Mouse (Mus musculus) frontal cortex, adult (tissue): ENCODE results near the gene Spink2.
"Not testable (repeated sequence)": the region's sequence is repeated elsewhere in the genome, so short reads cannot be mapped to it uniquely, and the experiment has no call there.

ENCODE experiments used
- ATAC-seq: cut with Nextera tagmentation; 2 replicates; pipeline ENCODE4 v1.9.2; 2017; ENCODE audit warnings: mild to moderate bottlenecking, moderate library complexity, mixed read lengths; ENCODE audit not compliant: low TSS enrichment

Gene Spink2

GRCm38 (mm10) chr5:77193951-77194350 lies 17.3 kb downstream of the Spink2 start:
- no peak for ATAC-seq

- ATAC-seq: no peak
Observed at GRCm38 (mm10) chr5:77193266-77193665, 18.0 kb downstream of the Spink2 start.

- no peak for ATAC-seq
Observed at GRCm38 (mm10) chr5:77191631-77192030, 19.6 kb downstream of the Spink2 start.

GRCm38 (mm10) chr5:77191106-77191505 lies 20.2 kb downstream of the Spink2 start:
- ATAC-seq: no peak

GRCm38 (mm10) chr5:77188738-77189137 lies 22.5 kb downstream of the Spink2 start:
- ATAC-seq: no peak

- no peak for ATAC-seq
Observed at GRCm38 (mm10) chr5:77185351-77185750, 25.9 kb downstream of the Spink2 start.

GRCm38 (mm10) chr5:77183876-77184275 lies 27.4 kb downstream of the Spink2 start:
- not testable (repeated sequence) for ATAC-seq

- no peak for ATAC-seq
Observed at GRCm38 (mm10) chr5:77183338-77183737, 27.9 kb downstream of the Spink2 start.

- 0 out of 2 replicates have a peak, but pooled peaks have one; percentile 47 for ATAC-seq
Observed at GRCm38 (mm10) chr5:77181508-77181907, 29.8 kb downstream of the Spink2 start.

GRCm38 (mm10) chr5:77178976-77179375 lies 32.3 kb downstream of the Spink2 start:
- no peak for ATAC-seq

- ATAC-seq: peak; percentile 27
Observed at GRCm38 (mm10) chr5:77178008-77178407, 33.3 kb downstream of the Spink2 start.

GRCm38 (mm10) chr5:77174779-77175178 lies 36.5 kb downstream of the Spink2 start:
- ATAC-seq: no peak

GRCm38 (mm10) chr5:77170593-77170992 lies 40.7 kb downstream of the Spink2 start:
- ATAC-seq: peak; percentile 92

- no peak for ATAC-seq
Observed at GRCm38 (mm10) chr5:77167306-77167945, 43.8 kb downstream of the Spink2 start.

- ATAC-seq: no peak
Observed at GRCm38 (mm10) chr5:77165703-77166625, 45.3 kb downstream of the Spink2 start.

GRCm38 (mm10) chr5:77163597-77163996 lies 47.7 kb downstream of the Spink2 start:
- ATAC-seq: no peak

- ATAC-seq: no peak
Observed at GRCm38 (mm10) chr5:77162566-77162965, 48.7 kb downstream of the Spink2 start.

- no peak for ATAC-seq
Observed at GRCm38 (mm10) chr5:77157777-77158540, 53.3 kb downstream of the Spink2 start.

GRCm38 (mm10) chr5:77156938-77157337 lies 54.3 kb downstream of the Spink2 start:
- ATAC-seq: no peak

- no peak for ATAC-seq
Observed at GRCm38 (mm10) chr5:77155526-77155925, 55.7 kb downstream of the Spink2 start.
